Mouse (Mus musculus) gastrocnemius, adult 2 months (tissue): ENCODE measurements around the gene Sirt2. TPM values are rescaled to one million over a fixed set of nuclear protein-coding genes. Genes with fewer than 3 reads are reported as not detected.

Experiments used
- DNase-seq: peaks from one replicate; pipeline ENCODE4 v3.0.0; 2022
- H3K27ac ChIP-seq: fragments of 200-600 bp; 2 replicates; pipeline ENCODE4 v1.8.1; 2022; ENCODE audit warnings: mild to moderate bottlenecking
- H3K4me3 ChIP-seq: fragments of 200-600 bp; 2 replicates; pipeline ENCODE4 v1.8.1; 2022; ENCODE audit warnings: mild to moderate bottlenecking, moderate library complexity
- CTCF ChIP-seq: fragments of 200-600 bp; IDR thresholded peaks from 2 replicates; pipeline ENCODE4 v1.8.1; 2022; ENCODE audit warnings: antibody characterized with exemption, mild to moderate bottlenecking, moderate library complexity
- intact Hi-C: fragments of 180-260 bp; cut with DNase I; formaldehyde crosslinking; loops from one replicate; pipeline ENCODE4 v1.15.1; 2025
- total RNA-seq, 2 experiments: library from RNA; stranded (reverse); gene quantifications; 2 replicates each; pipeline ENCODE4 v1.2.3; 2021

Sirt2 gene
- total RNA-seq, 2 experiments from 2014 or later: 91.0 to 92.5 TPM

GRCm38 (mm10) chr7:28836936-28837335, 70.4 kb downstream of the Sirt2 start:
- intact Hi-C loops: no loop called here
- Histone ChIP-seq H3K27ac (no peak overlapping the region), H3K4me3 (no peak overlapping the region)
- no peak for TF ChIP-seq CTCF
- no peak for DNase-seq

Other genes starting within 250 kb of the Sirt2 start
- gene Ifnl3, start 243.9 kb upstream of the Sirt2 start, total RNA-seq: not detected
- not detected for gene Sycn, start 225.8 kb upstream of the Sirt2 start, total RNA-seq
- not detected for gene Nccrp1, start 219.5 kb upstream of the Sirt2 start, total RNA-seq
- 10 to 100 TPM; 13.0 to 13.1 TPM for gene Samd4b, start 168.6 kb upstream of the Sirt2 start, total RNA-seq
- 1 to 10 TPM; 2.4 to 3.2 TPM for gene Pak4, start 168.6 kb upstream of the Sirt2 start, total RNA-seq
- not detected for gene Acp7, start 135.4 kb upstream of the Sirt2 start, total RNA-seq
- gene Fbxo27, start 73.9 kb upstream of the Sirt2 start, total RNA-seq: under 1 TPM; 0.47 to 0.84 TPM
- gene Fbxo17, start 49.9 kb upstream of the Sirt2 start, total RNA-seq: 1 to 10 TPM; 2.5 to 4.9 TPM
- gene Mrps12, start 24.9 kb upstream of the Sirt2 start, total RNA-seq: 10 to 100 TPM; 36.0 to 41.0 TPM
- 10 to 100 TPM; 11.7 to 14.7 TPM for gene Sars2, start 24.7 kb upstream of the Sirt2 start, total RNA-seq
- not detected for gene Ccer2, start 10.6 kb upstream of the Sirt2 start, total RNA-seq
- gene Nfkbib, start 777 bp downstream of the Sirt2 start, total RNA-seq: 10 to 100 TPM; 27.1 to 31.3 TPM
- gene Rinl, start 22.2 kb downstream of the Sirt2 start, total RNA-seq: under 1 TPM; 0.71 to 0.89 TPM
- 100 to 1,000 TPM; 131 to 143 TPM for gene Hnrnpl, start 41.8 kb downstream of the Sirt2 start, total RNA-seq
- gene Ech1, start 58.5 kb downstream of the Sirt2 start, total RNA-seq: 100 to 1,000 TPM; 173 to 338 TPM
- gene Lgals4, start 67.1 kb downstream of the Sirt2 start, total RNA-seq: 1 to 10 TPM; 2.6 to 7.3 TPM
- gene Lgals7, start 97.1 kb downstream of the Sirt2 start, total RNA-seq: not detected
- under 1 TPM; 0.15 to 0.28 TPM for gene Capn12, start 114.7 kb downstream of the Sirt2 start, total RNA-seq
- gene Actn4, start 195.6 kb downstream of the Sirt2 start, total RNA-seq: 10 to 100 TPM; 27.1 to 40.2 TPM
- gene Eif3k, start 215.1 kb downstream of the Sirt2 start, total RNA-seq: 100 to 1,000 TPM; 122 to 141 TPM
- gene Map4k1, start 215.3 kb downstream of the Sirt2 start, total RNA-seq: under 1 TPM; 0.25 to 0.33 TPM